Mouse (Mus musculus) intestine, embryonic 15.5 days (tissue): ENCODE data around the gene Tas2r121. TPM values are rescaled to one million over a fixed set of nuclear protein-coding genes. Genes with fewer than 3 reads are reported as not detected.
"Not testable (repeated sequence)": the region's sequence is repeated elsewhere in the genome, so short reads cannot be mapped to it uniquely, and the experiment has no call there.

Experiments used
- ATAC-seq: fragments of 200-750 bp; cut with Nextera tagmentation; 2 replicates; pipeline ENCODE4 v1.8.0; 2017; ENCODE audit warnings: moderate TSS enrichment, moderate library complexity
- H3K27ac ChIP-seq: fragments of 300-500 bp; sonication (generic); 2 replicates; pipeline ENCODE4 v1.5.1; 2015; ENCODE audit warnings: mild to moderate bottlenecking, inconsistent platforms
- H3K27me3 ChIP-seq: fragments of 300-500 bp; sonication (generic); replicated peaks from 2 replicates; pipeline ENCODE4 v1.6.1; 2015; ENCODE audit warnings: inconsistent platforms
- H3K36me3 ChIP-seq: fragments of 300-500 bp; sonication (generic); 2 replicates; pipeline ENCODE4 v1.6.1; 2015; ENCODE audit warnings: inconsistent platforms
- H3K4me1 ChIP-seq: fragments of 300-500 bp; sonication (generic); replicated peaks from 2 replicates; pipeline ENCODE4 v1.6.1; 2015; ENCODE audit warnings: inconsistent platforms
- H3K4me2 ChIP-seq: fragments of 300-500 bp; sonication (generic); replicated peaks from 2 replicates; pipeline ENCODE4 v1.6.1; 2015; ENCODE audit warnings: mild to moderate bottlenecking, inconsistent platforms
- H3K4me3 ChIP-seq: fragments of 300-500 bp; sonication (generic); replicated peaks from 2 replicates; pipeline ENCODE4 v1.5.1; 2015; ENCODE audit warnings: inconsistent platforms
- H3K9ac ChIP-seq: fragments of 300-500 bp; sonication (generic); 2 replicates; pipeline ENCODE4 v1.6.1; 2015; ENCODE audit warnings: inconsistent platforms
- H3K9me3 ChIP-seq: fragments of 300-500 bp; sonication (generic); 2 replicates; pipeline ENCODE4 v1.6.1; 2016; ENCODE audit warnings: inconsistent platforms
- WGBS: fragments of 180-500 bp; shearing (Covaris S2); methylation state at CpG from one replicate; pipeline ENCODE4 v1.1.7; 2015; 5-methylcytosine and 5-hydroxymethylcytosine counted together
- polyA plus RNA-seq: library from polyadenylated mRNA; unstranded; fragments of >200 nt; fragmentation: Nextera tagmentation; extraction: Ambion mirVana; gene quantifications from 2 replicates; pipeline ENCODE4 v1.2.1, GENCODE M21; 2015

Tas2r121 gene
- polyA plus RNA-seq, result not detected in 2 replicates

DNA sequence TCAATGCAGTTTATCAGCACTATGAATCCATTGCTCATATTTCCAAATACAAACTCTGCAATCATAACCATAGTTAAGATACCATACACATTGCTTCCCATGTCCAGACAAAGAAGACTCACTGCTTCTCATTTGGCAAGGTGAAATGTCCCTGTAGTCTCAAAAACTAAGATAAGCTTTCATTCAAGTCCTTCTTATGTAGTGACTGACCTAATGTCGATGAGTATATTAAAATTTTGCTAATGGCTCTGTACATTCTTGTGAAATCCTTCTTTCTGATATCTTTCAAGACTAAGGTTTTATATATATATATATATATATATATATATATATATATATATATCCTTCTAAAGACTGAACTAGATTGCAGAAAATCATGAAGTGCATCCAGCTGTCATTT lies at the start of gene Tas2r121:
Gene Tas2r121, minus strand, starts transcription at position 101 of the 400 bp plus-strand sequence.
- Histone ChIP-seq H3K9ac (no peak within 1 kb of the TSS), H3K27ac (no peak within 1 kb of the TSS), H3K4me1 (no peaks in the 10 kb centered on the region), H3K27me3 (no peaks in the 10 kb centered on the region), H3K4me3 (no peak within 1 kb of the TSS), H3K4me2 (no peak within 1 kb of the TSS), H3K9me3 (no peaks in the 10 kb centered on the region), H3K36me3 (no peaks in the 10 kb centered on the region)
- ATAC-seq, result no peak
- 66% methylated on average over 1 of the region's 1 CpGs for WGBS

DNA sequence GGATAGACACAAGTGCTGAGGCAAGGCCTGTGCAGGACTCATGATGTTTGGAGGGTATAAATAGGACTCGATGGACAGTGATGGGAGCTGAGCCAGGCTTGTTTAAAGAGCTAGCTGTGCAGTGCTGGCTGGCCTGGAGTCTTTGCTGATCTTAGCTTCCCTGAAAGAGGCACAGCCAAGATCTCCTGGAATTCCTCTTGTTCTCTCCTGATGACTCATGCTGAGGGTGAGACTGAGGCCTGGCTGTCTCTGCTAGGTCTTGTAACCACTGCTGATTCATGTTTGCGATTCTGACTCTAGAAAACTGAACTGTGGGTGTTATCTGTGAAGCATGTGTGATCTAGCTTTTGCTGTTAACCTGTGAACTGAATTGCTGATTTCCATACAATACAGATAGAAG lies 49.4 kb upstream of the Tas2r121 start:
- H3K4me3 ChIP-seq, result no peak overlapping the region
- H3K27me3 ChIP-seq, result no peaks in the 10 kb centered on the region
- ATAC-seq, result no peak
- no peak overlapping the region for H3K9ac ChIP-seq
- H3K4me1 ChIP-seq, result no peaks in the 10 kb centered on the region
- H3K4me2 ChIP-seq, result no peak overlapping the region
- no peaks in the 10 kb centered on the region for H3K9me3 ChIP-seq
- no peak overlapping the region for H3K27ac ChIP-seq
- no peaks in the 10 kb centered on the region for H3K36me3 ChIP-seq
- 75% methylated on average over 2 of the region's 2 CpGs for WGBS

DNA sequence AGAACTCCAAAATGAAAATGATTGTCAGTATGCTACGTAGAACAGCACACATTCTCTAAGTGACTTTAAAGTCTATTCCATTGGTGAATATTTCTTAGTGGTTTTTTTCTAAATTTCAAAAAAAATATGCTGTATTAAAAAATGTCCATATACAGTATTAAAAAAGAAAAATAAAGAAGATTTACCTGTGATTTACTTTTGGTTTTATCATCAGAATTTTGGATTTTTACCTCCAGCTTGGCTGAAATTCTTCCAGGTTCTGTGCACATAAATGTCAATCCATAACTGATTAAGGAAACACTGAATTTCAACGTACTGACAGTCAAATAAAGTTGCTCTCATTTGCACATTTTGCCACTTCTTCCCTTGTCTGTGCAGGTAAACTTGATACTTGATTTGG lies 37.1 kb upstream of the Tas2r121 start, which contains the start of gene Tas2r115:
Gene Tas2r115, minus strand, starts transcription at position 101 of the 400 bp plus-strand sequence.
- no peak for ATAC-seq
- Histone ChIP-seq H3K9ac (no peak within 1 kb of the TSS), H3K9me3 (no peaks in the 10 kb centered on the region), H3K27ac (no peak within 1 kb of the TSS), H3K27me3 (no peaks in the 10 kb centered on the region), H3K4me1 (no peaks in the 10 kb centered on the region), H3K36me3 (no peaks in the 10 kb centered on the region), H3K4me3 (no peak within 1 kb of the TSS), H3K4me2 (no peak within 1 kb of the TSS)
- 72% methylated on average over 2 of the region's 2 CpGs for WGBS

DNA sequence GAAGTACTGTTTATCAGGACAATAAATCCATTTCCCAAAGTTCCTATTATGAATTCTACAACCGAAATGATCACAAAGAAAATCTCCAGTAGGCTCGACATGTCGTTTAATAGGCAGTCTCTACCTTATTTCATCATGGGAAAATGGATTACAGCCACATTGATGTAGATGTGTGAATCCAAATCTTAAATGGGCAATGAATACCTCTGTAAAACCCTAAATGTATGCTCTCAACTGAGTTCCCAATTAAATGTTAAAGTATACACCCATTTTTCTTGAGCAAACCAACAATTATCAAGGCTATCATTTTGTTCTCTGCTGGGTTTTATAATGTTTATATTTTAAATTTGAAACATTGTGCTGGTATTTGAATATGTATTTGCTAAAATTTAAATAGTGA lies 11.0 kb upstream of the Tas2r121 start, which contains the start of gene Tas2r122:
Gene Tas2r122, minus strand, starts transcription at position 101 of the 400 bp plus-strand sequence.
- Histone ChIP-seq H3K9me3 (no peaks in the 10 kb centered on the region), H3K27me3 (no peaks in the 10 kb centered on the region), H3K36me3 (no peaks in the 10 kb centered on the region), H3K4me3 (no peak within 1 kb of the TSS), H3K27ac (no peak within 1 kb of the TSS), H3K9ac (no peak within 1 kb of the TSS), H3K4me2 (no peak within 1 kb of the TSS), H3K4me1 (no peaks in the 10 kb centered on the region)
- 85% methylated on average over 3 of the region's 3 CpGs for WGBS
- no peak for ATAC-seq

DNA sequence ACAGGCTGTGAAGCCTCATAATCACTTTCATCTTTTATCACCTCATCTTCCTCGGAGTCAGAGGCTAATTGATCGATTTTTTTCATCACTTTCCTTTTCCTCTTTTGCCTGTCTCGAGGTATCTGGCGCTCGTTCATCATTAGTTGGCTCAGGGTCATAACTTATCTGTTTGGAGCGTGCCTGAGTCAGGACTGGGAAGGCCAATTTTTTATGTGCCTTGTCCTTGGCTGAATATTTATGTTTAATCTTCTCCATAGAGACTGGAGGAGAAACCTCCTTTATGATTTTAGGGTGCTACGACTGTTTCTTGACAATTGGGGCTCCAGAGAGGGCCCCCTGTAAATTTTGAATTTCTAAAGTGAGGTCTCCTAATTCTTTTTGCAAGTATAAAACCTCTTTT lies 9.2 kb downstream of the Tas2r121 start:
- H3K27me3 ChIP-seq, H3K36me3 ChIP-seq, H3K4me2 ChIP-seq, H3K4me3 ChIP-seq, H3K9ac ChIP-seq, H3K27ac ChIP-seq, H3K9me3 ChIP-seq, ATAC-seq, H3K4me1 ChIP-seq: not testable (repeated sequence)
- WGBS, result 81% methylated on average over 7 of the region's 7 CpGs

DNA sequence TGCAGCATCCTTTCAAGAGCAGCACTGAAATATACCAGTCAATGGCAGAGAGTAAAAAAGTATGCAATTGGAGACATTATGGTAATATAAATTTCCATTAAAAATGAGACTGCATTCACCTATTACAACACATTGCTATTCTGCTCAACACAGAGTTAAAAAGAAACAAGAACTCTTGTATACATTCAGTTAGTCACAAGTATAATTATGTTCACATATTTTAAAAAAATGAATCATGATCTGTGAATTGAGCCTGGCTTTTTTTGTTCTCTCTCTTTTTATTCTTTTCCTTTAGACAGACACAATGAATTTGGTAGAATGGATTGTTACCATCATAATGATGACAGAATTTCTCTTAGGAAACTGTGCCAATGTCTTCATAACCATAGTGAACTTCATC lies 44.2 kb downstream of the Tas2r121 start, which contains the start of gene Tas2r120:
Gene Tas2r120, plus strand, starts transcription at position 301 of the 400 bp plus-strand sequence.
- ATAC-seq, result no peak

DNA sequence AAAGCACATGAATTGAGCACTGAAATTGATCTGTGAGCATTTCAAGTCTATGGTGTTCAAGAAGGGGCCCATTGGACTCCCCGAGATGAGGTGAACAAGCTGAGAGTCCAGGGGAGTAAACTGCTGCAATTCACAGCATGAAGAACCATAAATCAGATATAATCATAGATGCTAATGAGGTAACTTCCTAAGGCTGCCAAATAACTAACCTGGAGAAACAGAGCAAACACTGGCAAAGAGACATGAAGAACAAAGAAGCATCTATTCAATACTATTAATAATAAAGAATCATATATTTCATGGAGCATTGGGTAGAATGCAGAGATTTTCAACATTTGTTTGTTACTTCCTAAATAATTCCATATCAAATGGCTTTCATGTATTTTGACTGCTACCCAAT lies 49.4 kb downstream of the Tas2r121 start, which contains the start of gene A630073D07Rik:
Gene A630073D07Rik, minus strand, starts transcription at position 101 of the 400 bp plus-strand sequence.
- H3K4me3 ChIP-seq, result no peak within 1 kb of the TSS
- H3K4me1 ChIP-seq, result no peaks in the 10 kb centered on the region
- H3K27me3 ChIP-seq, result no peaks in the 10 kb centered on the region
- no peaks in the 10 kb centered on the region for H3K36me3 ChIP-seq
- H3K27ac ChIP-seq, result no peak within 1 kb of the TSS
- no peaks in the 10 kb centered on the region for H3K9me3 ChIP-seq
- WGBS, result 70% methylated on average over 1 of the region's 1 CpGs
- H3K9ac ChIP-seq, result no peak within 1 kb of the TSS
- no peak for ATAC-seq
- H3K4me2 ChIP-seq, result no peak within 1 kb of the TSS

More for the DNA sequence above, 44.2 kb downstream of the Tas2r121 start, which contains the start of gene Tas2r120:
- H3K9me3 ChIP-seq, result no peaks in the 10 kb centered on the region
- no peaks in the 10 kb centered on the region for H3K27me3 ChIP-seq
- H3K9ac ChIP-seq, result no peak within 1 kb of the TSS
- H3K36me3 ChIP-seq, result no peaks in the 10 kb centered on the region
- H3K4me2 ChIP-seq, result no peak within 1 kb of the TSS
- no peak within 1 kb of the TSS for H3K27ac ChIP-seq
- H3K4me1 ChIP-seq, result no peaks in the 10 kb centered on the region
- no peak within 1 kb of the TSS for H3K4me3 ChIP-seq

Other genes starting within 250 kb of the Tas2r121 start
- gene Prh1, start 131.2 kb downstream of the Tas2r121 start, polyA plus RNA-seq, result not detected in 2 replicates
- gene Prp2, start 105.1 kb downstream of the Tas2r121 start, polyA plus RNA-seq, result not detected in 2 replicates
- not detected in 2 replicates for gene A630073D07Rik, start 49.5 kb downstream of the Tas2r121 start, polyA plus RNA-seq
- gene Tas2r120, start 44.1 kb downstream of the Tas2r121 start, polyA plus RNA-seq, result not detected in 2 replicates
- not detected in 2 replicates for gene Tas2r122, start 10.9 kb upstream of the Tas2r121 start, polyA plus RNA-seq
- gene Tas2r115, start 37.0 kb upstream of the Tas2r121 start, polyA plus RNA-seq, result not detected in 2 replicates
- not detected in 2 replicates for gene Tas2r124, start 53.7 kb upstream of the Tas2r121 start, polyA plus RNA-seq
- gene Tas2r102, start 61.1 kb upstream of the Tas2r121 start, polyA plus RNA-seq, result not detected in 2 replicates
- not detected in 2 replicates for gene Tas2r136, start 77.2 kb upstream of the Tas2r121 start, polyA plus RNA-seq
- gene Tas2r117, start 101.8 kb upstream of the Tas2r121 start, polyA plus RNA-seq, result not detected in 2 replicates
- not detected in 2 replicates for gene Tas2r123, start 146.1 kb upstream of the Tas2r121 start, polyA plus RNA-seq
- gene Tas2r116, start 154.4 kb upstream of the Tas2r121 start, polyA plus RNA-seq, result not detected in 2 replicates
- gene Tas2r110, start 167.0 kb upstream of the Tas2r121 start, polyA plus RNA-seq, result not detected in 2 replicates
- gene Tas2r113, start 192.0 kb upstream of the Tas2r121 start, polyA plus RNA-seq, result not detected in 2 replicates
- not detected in 2 replicates for gene Tas2r125, start 208.6 kb upstream of the Tas2r121 start, polyA plus RNA-seq